Mouse (Mus musculus): ENCODE data around the gene Blvrb. TPM values are rescaled to one million over a fixed set of nuclear protein-coding genes. Genes with fewer than 3 reads are reported as not detected.

Blvrb gene
- 67.3 and 75.2 TPM in 2 replicates for polyA plus RNA-seq (2014; fragmentation: Nextera tagmentation; extraction: Ambion mirVana)

- peak within 1 kb of the TSS; percentile 97 for H3K4me2 ChIP-seq (ENCODE audit: low read depth, low read length)
- peak within 1 kb of the TSS; percentile 55 for H3K4me3 ChIP-seq (ENCODE audit: low read depth, low read length)
- no peaks in the 10 kb centered on the region for H3K36me3 ChIP-seq (ENCODE audit: control insufficient read depth, insufficient read depth, low read length)
- 1% methylated on average over 46 of the region's 54 CpGs for WGBS
- H3K9me3 ChIP-seq (ENCODE audit: control insufficient read depth, low read length), result no peaks in the 10 kb centered on the region
- peak within 1 kb of the TSS; percentile 71 for H3K9ac ChIP-seq (ENCODE audit: low read depth, low read length)
- ATAC-seq (ENCODE audit: low read depth), result peak; percentile 95
- H3K27me3 ChIP-seq (replicated peaks; ENCODE audit: control insufficient read depth, insufficient read depth, low read length), result peaks cover 26% of the 10 kb centered on the region
- H3K4me1 ChIP-seq (ENCODE audit: control insufficient read depth, insufficient read depth, low read length), result peaks cover 12% of the 10 kb centered on the region; the same call in 1 of the 2 replicates
- peak; percentile 100 for DNase-seq (ENCODE audit: low spot score)
- H3K27ac ChIP-seq (replicated peaks; ENCODE audit: low read depth, low read length), result no peak within 1 kb of the TSS
Measured at GRCm38 (mm10) chr7:27447419-27448286, at the start of gene Blvrb, which contains the start of gene Sptbn4. Gene Blvrb, plus strand, starts transcription at chr7:27447978. Gene Sptbn4, minus strand, starts transcription at chr7:27447686.

GRCm38 (mm10) chr7:27400545-27400944 lies 47.2 kb upstream of the Blvrb start:
- H3K36me3 ChIP-seq (ENCODE audit: control insufficient read depth, insufficient read depth, low read length), result no peaks in the 10 kb centered on the region
- peaks cover 8% of the 10 kb centered on the region for H3K9me3 ChIP-seq (ENCODE audit: control insufficient read depth, low read length)
- ATAC-seq (ENCODE audit: low read depth) (no peak), DNase-seq (ENCODE audit: low spot score) (no peak)
- no peaks in the 10 kb centered on the region; the same call in 1 of the 2 replicates for H3K4me1 ChIP-seq (ENCODE audit: control insufficient read depth, insufficient read depth, low read length)
- H3K27ac ChIP-seq (replicated peaks; ENCODE audit: low read depth, low read length), result no peak overlapping the region
- no peak overlapping the region for H3K4me2 ChIP-seq (ENCODE audit: low read depth, low read length)
- H3K4me3 ChIP-seq (ENCODE audit: low read depth, low read length), result no peak overlapping the region
- H3K9ac ChIP-seq (ENCODE audit: low read depth, low read length), result no peak overlapping the region
- 80% methylated on average over 7 of the region's 7 CpGs for WGBS
- peaks cover 75% of the 10 kb centered on the region for H3K27me3 ChIP-seq (replicated peaks; ENCODE audit: control insufficient read depth, insufficient read depth, low read length)

- DNase-seq (ENCODE audit: low spot score) (peak; percentile 60), ATAC-seq (ENCODE audit: low read depth) (no peak)
- Histone ChIP-seq H3K9ac (ENCODE audit: low read depth, low read length) (no peak overlapping the region), H3K27me3 (replicated peaks; ENCODE audit: control insufficient read depth, insufficient read depth, low read length) (peaks cover 75% of the 10 kb centered on the region), H3K4me3 (ENCODE audit: low read depth, low read length) (no peak overlapping the region), H3K9me3 (ENCODE audit: control insufficient read depth, low read length) (peaks cover 18% of the 10 kb centered on the region), H3K36me3 (ENCODE audit: control insufficient read depth, insufficient read depth, low read length) (no peaks in the 10 kb centered on the region), H3K4me1 (ENCODE audit: control insufficient read depth, insufficient read depth, low read length) (no peaks in the 10 kb centered on the region), H3K27ac (replicated peaks; ENCODE audit: low read depth, low read length) (no peak overlapping the region), H3K4me2 (ENCODE audit: low read depth, low read length) (no peak overlapping the region)
- WGBS, result 8% methylated on average over 16 of the region's 16 CpGs
Measured at GRCm38 (mm10) chr7:27402675-27403074, 45.1 kb upstream of the Blvrb start.

GRCm38 (mm10) chr7:27404203-27404942 lies 43.4 kb upstream of the Blvrb start:
- Histone ChIP-seq H3K9ac (ENCODE audit: low read depth, low read length) (no peak overlapping the region), H3K27me3 (replicated peaks; ENCODE audit: control insufficient read depth, insufficient read depth, low read length) (peaks cover 84% of the 10 kb centered on the region), H3K4me3 (ENCODE audit: low read depth, low read length) (peak overlapping the region; percentile 23), H3K4me1 (ENCODE audit: control insufficient read depth, insufficient read depth, low read length) (peaks cover 4% of the 10 kb centered on the region; the same call in 1 of the 2 replicates), H3K27ac (replicated peaks; ENCODE audit: low read depth, low read length) (no peak overlapping the region), H3K4me2 (ENCODE audit: low read depth, low read length) (peak overlapping the region; percentile 28), H3K36me3 (ENCODE audit: control insufficient read depth, insufficient read depth, low read length) (no peaks in the 10 kb centered on the region), H3K9me3 (ENCODE audit: control insufficient read depth, low read length) (peaks cover 18% of the 10 kb centered on the region)
- DNase-seq (ENCODE audit: low spot score), result no peak
- ATAC-seq (ENCODE audit: low read depth), result no peak
- 8% methylated on average over 53 of the region's 81 CpGs for WGBS

- H3K9me3 ChIP-seq (ENCODE audit: control insufficient read depth, low read length), result peaks cover 18% of the 10 kb centered on the region
- WGBS, result 84% methylated on average over 7 of the region's 7 CpGs
- H3K9ac ChIP-seq (ENCODE audit: low read depth, low read length), result no peak overlapping the region
- peaks cover 4% of the 10 kb centered on the region; the same call in 1 of the 2 replicates for H3K4me1 ChIP-seq (ENCODE audit: control insufficient read depth, insufficient read depth, low read length)
- no peaks in the 10 kb centered on the region for H3K36me3 ChIP-seq (ENCODE audit: control insufficient read depth, insufficient read depth, low read length)
- no peak overlapping the region for H3K4me3 ChIP-seq (ENCODE audit: low read depth, low read length)
- ATAC-seq (ENCODE audit: low read depth), result no peak
- no peak overlapping the region for H3K4me2 ChIP-seq (ENCODE audit: low read depth, low read length)
- no peak for DNase-seq (ENCODE audit: low spot score)
- peaks cover 84% of the 10 kb centered on the region for H3K27me3 ChIP-seq (replicated peaks; ENCODE audit: control insufficient read depth, insufficient read depth, low read length)
- H3K27ac ChIP-seq (replicated peaks; ENCODE audit: low read depth, low read length), result no peak overlapping the region
Measured at GRCm38 (mm10) chr7:27406481-27406880, 41.3 kb upstream of the Blvrb start.

GRCm38 (mm10) chr7:27407816-27408215 lies 40.0 kb upstream of the Blvrb start:
- Histone ChIP-seq H3K9ac (ENCODE audit: low read depth, low read length) (no peak overlapping the region), H3K4me3 (ENCODE audit: low read depth, low read length) (peak overlapping the region; percentile 51), H3K4me1 (ENCODE audit: control insufficient read depth, insufficient read depth, low read length) (peaks cover 4% of the 10 kb centered on the region; the same call in 1 of the 2 replicates), H3K4me2 (ENCODE audit: low read depth, low read length) (peak overlapping the region; percentile 86), H3K27ac (replicated peaks; ENCODE audit: low read depth, low read length) (no peak overlapping the region), H3K36me3 (ENCODE audit: control insufficient read depth, insufficient read depth, low read length) (no peaks in the 10 kb centered on the region), H3K9me3 (ENCODE audit: control insufficient read depth, low read length) (peaks cover 18% of the 10 kb centered on the region), H3K27me3 (replicated peaks; ENCODE audit: control insufficient read depth, insufficient read depth, low read length) (peaks cover 71% of the 10 kb centered on the region)
- no peak for ATAC-seq (ENCODE audit: low read depth)
- no peak for DNase-seq (ENCODE audit: low spot score)
- 29% methylated on average over 8 of the region's 8 CpGs for WGBS

- Histone ChIP-seq H3K27me3 (replicated peaks; ENCODE audit: control insufficient read depth, insufficient read depth, low read length) (peaks cover 63% of the 10 kb centered on the region), H3K27ac (replicated peaks; ENCODE audit: low read depth, low read length) (no peak overlapping the region), H3K36me3 (ENCODE audit: control insufficient read depth, insufficient read depth, low read length) (no peaks in the 10 kb centered on the region), H3K9ac (ENCODE audit: low read depth, low read length) (peak overlapping the region; percentile 31; the same call in 1 of the 2 replicates), H3K4me3 (ENCODE audit: low read depth, low read length) (peak overlapping the region; percentile 51), H3K4me2 (ENCODE audit: low read depth, low read length) (peak overlapping the region; percentile 86), H3K4me1 (ENCODE audit: control insufficient read depth, insufficient read depth, low read length) (peaks cover 4% of the 10 kb centered on the region; the same call in 1 of the 2 replicates), H3K9me3 (ENCODE audit: control insufficient read depth, low read length) (peaks cover 11% of the 10 kb centered on the region)
- ATAC-seq (ENCODE audit: low read depth), result peak; percentile 90
- under 1% methylated on average over 27 of the region's 96 CpGs for WGBS
- DNase-seq (ENCODE audit: low spot score), result peak; percentile 67
Measured at GRCm38 (mm10) chr7:27408379-27409176, 39.2 kb upstream of the Blvrb start.

- peaks cover 6% of the 10 kb centered on the region; the same call in 1 of the 2 replicates for H3K9me3 ChIP-seq (ENCODE audit: control insufficient read depth, low read length)
- H3K4me1 ChIP-seq (ENCODE audit: control insufficient read depth, insufficient read depth, low read length), result no peaks in the 10 kb centered on the region
- H3K27me3 ChIP-seq (replicated peaks; ENCODE audit: control insufficient read depth, insufficient read depth, low read length), result no peaks in the 10 kb centered on the region; the same call in 1 of the 2 replicates
- H3K4me3 ChIP-seq (ENCODE audit: low read depth, low read length), result no peak overlapping the region
- no peak overlapping the region for H3K4me2 ChIP-seq (ENCODE audit: low read depth, low read length)
- H3K36me3 ChIP-seq (ENCODE audit: control insufficient read depth, insufficient read depth, low read length), result no peaks in the 10 kb centered on the region
- 62% methylated on average over 2 of the region's 2 CpGs for WGBS
- H3K9ac ChIP-seq (ENCODE audit: low read depth, low read length), result no peak overlapping the region
- no peak overlapping the region for H3K27ac ChIP-seq (replicated peaks; ENCODE audit: low read depth, low read length)
- DNase-seq (ENCODE audit: low spot score) (no peak), ATAC-seq (ENCODE audit: low read depth) (no peak)
Measured at GRCm38 (mm10) chr7:27417151-27417550, 30.6 kb upstream of the Blvrb start.

All from embryonic facial prominence, embryonic 14.5 days (tissue).